Mouse (Mus musculus) stomach, postnatal 0 days (tissue): Measurements from ENCODE around the gene Rasa4. TPM values are rescaled to one million over a fixed set of nuclear protein-coding genes. Genes with fewer than 3 reads are reported as not detected.
A peak's percentile ranks its signal among the peaks of the same experiment; 100 is the strongest.

ENCODE experiments used
- ATAC-seq: fragments of 200-750 bp; cut with Nextera tagmentation; 2 replicates; pipeline ENCODE4 v1.8.0; 2017; ENCODE audit not compliant: low FRiP score, low TSS enrichment
- DNase-seq: peaks from one replicate; pipeline ENCODE4 v3.0.0-alpha.2; 2016; ENCODE audit warnings: low spot score
- H3K27ac ChIP-seq: fragments of 300-500 bp; sonication (generic); replicated peaks from 2 replicates; pipeline ENCODE4 v1.5.1; 2014; ENCODE audit warnings: mild to moderate bottlenecking, control low read depth
- H3K27me3 ChIP-seq: fragments of 300-500 bp; sonication (generic); 2 replicates; pipeline ENCODE4 v1.6.1; 2014; ENCODE audit warnings: low read length; ENCODE audit not compliant: control insufficient read depth, insufficient read depth
- H3K36me3 ChIP-seq: fragments of 300-500 bp; sonication (generic); 2 replicates; pipeline ENCODE4 v1.6.1; 2014; ENCODE audit warnings: low read length, mixed read lengths; ENCODE audit not compliant: control insufficient read depth, insufficient read depth
- H3K4me1 ChIP-seq: fragments of 300-500 bp; sonication (generic); replicated peaks from 2 replicates; pipeline ENCODE4 v1.6.1; 2014; ENCODE audit warnings: antibody characterized with exemption; ENCODE audit not compliant: control insufficient read depth, insufficient read depth
- H3K4me2 ChIP-seq: fragments of 300-500 bp; sonication (generic); replicated peaks from 2 replicates; pipeline ENCODE4 v1.6.1; 2014; ENCODE audit warnings: low read depth, mild to moderate bottlenecking, control low read depth, moderate library complexity
- H3K4me3 ChIP-seq: fragments of 300-500 bp; sonication (generic); 2 replicates; pipeline ENCODE4 v1.5.1; 2014; ENCODE audit warnings: low read depth, low read length, control low read depth
- H3K9ac ChIP-seq: fragments of 300-500 bp; sonication (generic); 2 replicates; pipeline ENCODE4 v1.6.1; 2014; ENCODE audit warnings: mild to moderate bottlenecking, low read length, control low read depth, mixed read lengths
- H3K9me3 ChIP-seq: fragments of 300-500 bp; sonication (generic); 2 replicates; pipeline ENCODE4 v1.6.1; 2016; ENCODE audit warnings: low read length; ENCODE audit not compliant: control insufficient read depth
- CTCF ChIP-seq: IDR thresholded peaks from 2 replicates; pipeline ENCODE4 v1.5.1; 2016; ENCODE audit warnings: antibody characterized with exemption, low read depth, mild to moderate bottlenecking, moderate library complexity
- EP300 ChIP-seq: optimal IDR thresholded peaks from 2 replicates; pipeline ENCODE3; 2016; ENCODE audit warnings: antibody characterized with exemption
- WGBS: fragments of 180-500 bp; shearing (Covaris S2); extraction: QIAGEN DNeasy Blood & Tissue Kit; methylation state at CpG from one replicate; pipeline ENCODE4 v1.1.7; 2014; 5-methylcytosine and 5-hydroxymethylcytosine counted together
- polyA plus RNA-seq: library from polyadenylated mRNA; unstranded; fragments of >200 nt; fragmentation: Nextera tagmentation; extraction: Ambion mirVana; gene quantifications from 2 replicates; pipeline ENCODE4 v1.2.1, GENCODE M21; 2015

Gene Rasa4
- polyA plus RNA-seq, 1 experiment from 2014 or later = 4.0 TPM

GRCm38 (mm10) chr5:136073526-136073925, 10.2 kb upstream of the Rasa4 start:
- WGBS = 66% methylated on average over 11 of the region's 11 CpGs
- Histone ChIP-seq H3K36me3 (no peaks in the 10 kb centered on the region), H3K9ac (no peak overlapping the region), H3K27ac (no peak overlapping the region), H3K4me1 (no peaks in the 10 kb centered on the region), H3K4me3 (no peak overlapping the region), H3K9me3 (no peaks in the 10 kb centered on the region), H3K27me3 (no peaks in the 10 kb centered on the region), H3K4me2 (no peak overlapping the region)
- ATAC-seq (no peak), DNase-seq (no peak)
- TF ChIP-seq CTCF = no peak
- TF ChIP-seq EP300 = no peak

GRCm38 (mm10) chr5:136075076-136075475, 8.6 kb upstream of the Rasa4 start:
- no peak for DNase-seq
- Histone ChIP-seq H3K27me3 (no peaks in the 10 kb centered on the region), H3K9me3 (no peaks in the 10 kb centered on the region), H3K4me2 (no peak overlapping the region), H3K4me1 (no peaks in the 10 kb centered on the region), H3K36me3 (no peaks in the 10 kb centered on the region), H3K27ac (no peak overlapping the region), H3K4me3 (no peak overlapping the region), H3K9ac (no peak overlapping the region)
- TF ChIP-seq CTCF = no peak
- TF ChIP-seq EP300 = no peak
- ATAC-seq = no peak
- 81% methylated on average over 5 of the region's 5 CpGs for WGBS

- H3K4me1 ChIP-seq = no peaks in the 10 kb centered on the region
- H3K4me2 ChIP-seq = no peak overlapping the region
- no peak overlapping the region for H3K9ac ChIP-seq
- ATAC-seq (peak; percentile 31; the same call in 1 of the 2 replicates), DNase-seq (no peak)
- 22% methylated on average over 7 of the region's 7 CpGs for WGBS
- no peaks in the 10 kb centered on the region for H3K36me3 ChIP-seq
- H3K4me3 ChIP-seq = no peak overlapping the region
- TF ChIP-seq CTCF = no peak
- TF ChIP-seq EP300 = no peak
- 0 out of 2 replicates have a peak overlapping the region, but pooled peaks have one; percentile 13 for H3K27ac ChIP-seq
- no peaks in the 10 kb centered on the region for H3K27me3 ChIP-seq
- no peaks in the 10 kb centered on the region for H3K9me3 ChIP-seq
Observed at GRCm38 (mm10) chr5:136076284-136076683, 7.4 kb upstream of the Rasa4 start.

- Histone ChIP-seq H3K27me3 (no peaks in the 10 kb centered on the region), H3K9me3 (no peaks in the 10 kb centered on the region), H3K4me1 (no peaks in the 10 kb centered on the region), H3K4me3 (no peak overlapping the region), H3K27ac (peak overlapping the region; percentile 13; the same call in 1 of the 2 replicates), H3K4me2 (no peak overlapping the region), H3K9ac (0 out of 2 replicates have a peak overlapping the region, but pooled peaks have one; percentile 8), H3K36me3 (no peaks in the 10 kb centered on the region)
- ATAC-seq (no peak), DNase-seq (no peak)
- WGBS = 62% methylated on average over 9 of the region's 9 CpGs
- TF ChIP-seq EP300 = no peak
- no peak for TF ChIP-seq CTCF
Observed at GRCm38 (mm10) chr5:136077001-136077550, 6.6 kb upstream of the Rasa4 start.

GRCm38 (mm10) chr5:136078136-136078535, 5.6 kb upstream of the Rasa4 start:
- no peak overlapping the region for H3K4me2 ChIP-seq
- H3K4me3 ChIP-seq = no peak overlapping the region
- WGBS = 95% methylated on average over 5 of the region's 5 CpGs
- no peaks in the 10 kb centered on the region for H3K9me3 ChIP-seq
- no peaks in the 10 kb centered on the region for H3K27me3 ChIP-seq
- no peaks in the 10 kb centered on the region for H3K4me1 ChIP-seq
- no peak overlapping the region for H3K27ac ChIP-seq
- DNase-seq (no peak), ATAC-seq (no peak)
- H3K9ac ChIP-seq = no peak overlapping the region
- H3K36me3 ChIP-seq = no peaks in the 10 kb centered on the region
- no peak for TF ChIP-seq CTCF
- no peak for TF ChIP-seq EP300

- 87% methylated on average over 4 of the region's 4 CpGs for WGBS
- DNase-seq (no peak), ATAC-seq (no peak)
- Histone ChIP-seq H3K4me1 (0 out of 2 replicates have a peak, but pooled peaks cover 2% of the 10 kb centered on the region), H3K4me3 (no peak overlapping the region), H3K9me3 (no peaks in the 10 kb centered on the region), H3K36me3 (no peaks in the 10 kb centered on the region), H3K27me3 (no peaks in the 10 kb centered on the region), H3K9ac (no peak overlapping the region), H3K27ac (no peak overlapping the region), H3K4me2 (no peak overlapping the region)
- TF ChIP-seq EP300 (no peak), CTCF (peak; percentile 43)
Observed at GRCm38 (mm10) chr5:136082345-136082744, 1.4 kb upstream of the Rasa4 start.
